Mouse (Mus musculus) spleen, adult 18-20 months (tissue): ENCODE results near the gene Ndufaf2.

Source experiments
- DNase-seq, 2 experiments: peaks; one replicate each; pipeline ENCODE4 v3.0.0; 2022; ENCODE audit warnings: mixed read lengths in 2 of 2

The Ndufaf2 gene

DNA sequence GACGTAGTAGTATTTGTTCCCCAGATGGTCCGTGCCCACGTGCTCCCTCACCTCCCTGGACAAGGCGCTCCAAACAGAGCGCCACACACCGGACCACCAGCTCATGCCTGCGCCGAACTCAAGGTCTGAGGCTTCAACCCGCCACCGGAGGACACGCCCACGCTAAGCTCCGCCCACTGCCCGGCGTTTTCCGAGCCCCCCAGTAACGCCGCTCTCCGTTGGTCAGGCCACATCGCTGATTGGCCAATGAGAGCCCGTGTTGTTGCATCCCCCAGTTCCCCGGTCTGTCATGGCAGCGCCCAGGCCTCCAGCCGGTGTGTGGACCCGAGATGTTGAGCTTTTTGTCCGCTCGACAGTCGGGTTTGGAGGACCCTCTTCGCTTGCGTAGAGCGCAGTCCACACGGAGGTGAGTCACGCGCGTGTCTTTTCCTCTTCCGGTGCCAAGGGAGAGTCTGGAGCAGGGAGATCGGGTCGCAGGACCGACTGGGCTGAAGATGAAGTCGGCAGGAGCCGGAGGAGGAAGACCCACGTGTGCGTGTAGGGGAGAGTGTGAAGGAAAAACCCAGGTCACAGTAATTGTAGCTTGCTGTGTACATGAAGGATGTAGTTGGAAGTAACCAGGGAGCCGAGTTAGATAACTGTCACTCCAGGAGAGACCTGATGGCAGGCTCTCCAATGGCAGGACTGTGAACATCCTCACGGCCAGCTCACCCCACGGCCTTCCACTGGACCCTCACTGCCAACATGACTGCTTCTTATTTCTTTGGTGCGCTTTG lies at the start of gene Ndufaf2, which contains the start of gene Ercc8:
TSS of gene Ndufaf2 (minus strand) at position 159 of the 776 bp plus-strand sequence.
TSS of gene Ercc8 (plus strand) at position 267 of the 776 bp plus-strand sequence.
- DNase-seq, result peak; percentile 90 to 97

DNA sequence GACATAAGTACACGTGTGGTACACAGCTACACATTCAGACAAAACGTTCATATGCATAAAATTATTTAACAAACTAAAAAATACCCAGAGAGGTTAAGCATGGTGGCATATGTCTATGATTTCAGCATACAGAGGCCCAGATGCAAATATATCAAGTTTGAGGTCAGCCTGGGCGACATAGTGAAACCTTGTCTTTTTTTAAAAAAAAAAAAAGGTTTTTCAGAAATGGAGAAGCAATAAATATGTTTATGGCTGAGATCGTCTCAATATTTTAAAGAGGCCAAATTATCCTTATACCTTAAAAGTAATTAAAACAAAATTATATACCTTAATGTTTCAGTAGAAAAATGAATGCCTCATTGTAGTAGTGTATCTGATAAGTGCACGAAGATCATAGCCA lies 49.7 kb upstream of the Ndufaf2 start:
- DNase-seq, result no peak

DNA sequence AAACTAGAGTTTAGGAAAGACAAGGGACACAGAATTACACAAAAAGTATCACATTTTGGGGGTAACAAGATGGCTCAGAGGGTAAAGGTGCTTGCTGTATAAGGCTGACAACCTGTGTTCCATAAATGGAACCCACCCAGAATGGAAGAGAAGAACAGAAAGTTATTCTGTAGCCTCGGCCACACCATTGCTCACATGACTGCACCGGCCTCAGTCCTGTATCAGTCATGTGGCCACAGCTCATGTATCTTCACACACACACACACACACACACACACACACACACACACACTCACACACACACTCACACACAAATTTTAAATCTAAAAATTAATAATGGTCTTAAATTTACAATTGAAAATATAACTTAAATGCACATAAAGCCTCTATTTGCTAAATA lies 49.0 kb upstream of the Ndufaf2 start:
- no peak for DNase-seq

DNA sequence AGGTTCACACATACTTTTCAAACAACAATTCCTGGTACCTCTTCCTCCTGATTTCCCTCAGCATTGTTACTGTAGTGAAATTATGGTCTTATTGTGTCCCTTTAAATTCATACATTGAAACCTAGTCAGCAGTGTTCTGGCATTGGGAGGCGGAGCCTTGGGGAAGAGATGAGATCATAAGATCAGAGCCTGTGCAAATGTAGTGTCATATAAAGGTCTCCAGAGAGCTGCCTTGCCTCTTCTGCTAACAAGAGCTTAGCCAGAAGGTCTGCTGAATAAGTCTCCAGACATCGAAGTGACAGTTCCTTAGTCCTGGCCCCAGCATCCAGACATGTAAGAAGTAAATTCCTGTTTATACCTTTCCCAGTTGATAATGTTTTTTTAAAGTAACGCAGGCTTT lies 46.4 kb upstream of the Ndufaf2 start:
- DNase-seq, result no peak

DNA sequence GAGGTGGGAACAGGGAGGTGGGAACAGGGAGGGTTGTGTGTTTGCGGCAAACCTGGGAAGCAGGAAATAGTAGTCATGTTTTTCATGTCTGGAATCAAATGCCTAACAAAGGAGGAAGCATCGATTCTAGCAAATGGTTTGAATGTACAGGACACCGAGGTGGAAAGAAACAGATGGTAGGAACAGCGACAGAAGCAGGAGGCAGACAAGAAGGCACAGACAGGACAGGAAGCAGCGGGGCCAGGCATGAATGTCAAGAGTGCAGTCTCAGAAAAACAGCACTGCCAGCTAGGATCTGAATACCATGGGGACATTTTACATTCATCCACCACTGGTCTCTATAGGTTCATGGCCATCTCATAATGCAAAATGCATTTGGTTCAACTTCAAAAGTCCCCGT lies 37.1 kb upstream of the Ndufaf2 start:
- DNase-seq, result no peak

DNA sequence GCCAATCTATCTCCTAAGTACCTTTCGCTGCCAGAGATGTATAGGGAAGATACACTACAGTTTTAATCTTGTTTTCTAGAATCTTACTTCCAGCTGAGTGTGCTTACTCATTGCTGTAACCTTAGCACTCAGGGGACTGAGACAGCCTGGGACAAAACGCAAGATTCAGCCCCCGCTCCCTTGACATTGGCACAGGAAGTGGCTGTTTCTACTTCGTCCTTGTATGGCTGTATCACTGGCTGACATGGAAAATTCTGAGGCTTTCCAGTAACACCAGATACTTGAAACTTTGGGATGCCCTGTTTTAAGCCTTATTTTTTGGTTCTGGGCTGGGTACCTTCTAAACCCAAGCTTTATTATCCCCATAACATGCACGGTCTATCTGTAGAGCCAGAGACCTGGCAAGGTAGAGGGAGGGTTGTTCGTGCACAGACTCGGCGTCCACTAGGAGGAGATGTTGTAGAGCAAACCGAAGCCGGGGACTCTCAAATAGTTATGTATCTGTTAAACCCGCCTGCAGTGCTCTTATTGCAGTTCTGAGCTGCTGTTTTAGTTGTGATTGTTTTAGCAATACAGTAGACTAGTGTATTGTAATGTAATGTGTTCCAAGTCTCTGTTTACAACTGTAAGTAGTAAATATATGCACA lies 32.8 kb upstream of the Ndufaf2 start:
- peak in 1 of 2 experiments; percentile 11 for DNase-seq

DNA sequence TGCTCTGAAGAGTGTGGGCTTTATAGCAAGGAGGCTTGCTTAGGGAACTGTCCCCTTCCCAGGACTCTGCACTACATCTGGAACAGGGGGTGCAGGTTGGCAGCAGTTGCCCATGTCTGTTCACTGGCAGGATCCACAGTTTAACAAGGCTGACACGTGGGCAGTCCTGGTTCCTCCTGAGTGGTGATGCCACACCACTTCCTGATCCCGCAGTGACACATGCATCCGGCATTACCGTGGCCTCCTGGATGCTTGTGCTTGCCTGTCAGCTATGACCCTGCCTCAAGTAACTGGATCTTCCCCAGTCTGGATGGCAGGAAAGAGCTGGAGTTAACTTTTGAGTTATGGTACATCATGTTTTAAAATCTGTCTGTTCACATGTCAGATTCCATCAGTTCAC lies 29.6 kb upstream of the Ndufaf2 start:
- no peak for DNase-seq

DNA sequence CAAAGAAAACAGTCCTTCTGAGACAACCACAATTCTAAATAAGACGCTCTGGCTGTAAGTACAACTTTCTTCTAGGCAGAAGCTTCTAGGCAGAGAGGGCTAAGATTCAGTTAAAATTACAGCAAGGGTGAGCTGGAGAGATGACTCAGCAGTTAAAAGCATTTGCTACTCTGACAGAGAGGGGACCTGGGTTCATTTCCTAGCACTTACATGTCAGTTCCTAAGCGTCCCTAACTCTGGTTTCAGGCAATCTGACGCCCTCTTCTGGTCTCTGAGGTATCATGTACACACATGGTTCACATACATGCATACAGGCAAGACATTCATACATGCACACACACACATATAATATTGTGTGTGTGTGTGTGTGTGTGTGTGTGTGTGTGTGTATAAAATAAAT lies 27.1 kb upstream of the Ndufaf2 start:
- DNase-seq, result no peak

DNA sequence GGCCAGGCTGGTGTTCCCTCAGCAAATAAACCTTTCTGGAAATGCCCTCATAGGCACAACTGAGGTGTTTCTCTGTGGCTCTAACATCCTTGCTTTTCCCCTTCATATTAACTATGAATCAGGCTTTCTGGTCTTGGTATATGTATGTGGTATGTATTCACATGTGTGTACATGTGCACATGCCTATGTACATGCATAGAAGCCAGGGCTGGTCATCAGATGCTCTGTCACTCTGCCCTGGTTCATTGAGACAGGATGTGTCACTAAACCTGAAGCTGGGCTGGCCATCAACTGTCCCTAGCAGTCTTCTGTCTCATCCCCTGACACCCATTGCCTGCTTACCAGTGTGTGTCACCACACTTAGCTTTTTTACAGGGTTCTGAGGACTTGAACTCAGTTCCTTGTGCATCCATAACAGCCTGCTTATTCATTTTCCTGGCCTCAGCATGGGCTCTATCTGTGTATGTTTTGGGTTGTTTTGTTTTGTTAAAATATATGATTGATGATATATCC lies 26.4 kb upstream of the Ndufaf2 start:
- DNase-seq, result no peak

DNA sequence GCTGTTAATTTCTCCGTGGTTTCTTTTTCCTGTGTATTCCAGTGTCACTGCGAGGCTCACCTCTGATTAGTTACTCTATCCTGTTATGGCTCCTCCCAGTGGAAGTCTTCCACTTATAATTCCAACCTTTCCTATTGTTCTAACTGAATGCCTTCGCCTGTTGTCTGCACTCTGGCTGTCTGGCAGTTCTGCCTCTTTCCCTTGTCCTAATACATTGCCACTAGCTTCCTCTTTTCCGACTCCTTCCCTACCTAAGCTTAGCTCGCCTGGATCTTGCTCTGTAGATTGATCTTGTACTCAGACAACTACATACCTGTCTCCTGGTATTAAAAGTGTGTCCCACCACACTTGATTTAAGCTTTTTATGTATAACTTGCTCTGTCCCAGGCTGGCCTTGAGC lies 22.4 kb upstream of the Ndufaf2 start:
- DNase-seq, result no peak

DNA sequence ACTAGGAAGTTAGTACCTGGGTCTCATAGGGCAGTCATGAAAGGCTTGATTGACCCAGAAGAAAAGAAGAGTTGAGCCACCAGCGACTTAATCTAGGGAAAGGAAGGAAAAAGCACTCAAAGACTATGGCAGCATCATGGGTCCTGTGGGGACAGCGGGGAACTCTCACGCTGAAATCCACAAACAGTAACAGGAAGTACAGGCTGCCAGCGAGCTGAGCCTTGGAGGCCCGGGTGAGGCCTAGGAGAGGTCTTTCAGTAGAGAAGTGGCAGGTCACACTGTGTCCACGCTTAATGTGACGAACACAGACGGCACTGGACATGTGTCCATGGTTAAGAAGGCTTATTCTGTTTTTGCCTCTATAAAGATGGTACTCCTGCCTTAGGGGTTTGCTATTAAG lies 21.2 kb upstream of the Ndufaf2 start:
- no peak for DNase-seq

DNA sequence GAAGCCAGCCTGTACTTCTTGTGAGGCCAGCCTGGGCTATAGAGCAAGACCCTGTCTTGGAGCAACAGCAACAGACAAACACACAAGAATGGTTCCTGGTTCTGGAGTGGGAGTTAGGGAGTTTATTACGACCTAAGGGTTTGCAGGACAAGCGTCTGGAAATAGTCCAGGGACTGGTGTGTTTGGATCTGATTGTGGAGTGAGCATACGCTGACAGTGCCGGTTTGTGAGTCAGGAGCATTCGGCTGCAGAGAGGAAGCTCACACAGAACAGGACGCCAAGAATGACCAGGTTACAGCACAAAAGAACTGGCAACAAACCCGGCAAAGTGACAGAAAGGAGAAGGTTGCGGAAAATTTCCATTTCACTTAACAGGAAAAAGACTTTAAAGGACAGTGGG lies 12.1 kb upstream of the Ndufaf2 start:
- no peak for DNase-seq

DNA sequence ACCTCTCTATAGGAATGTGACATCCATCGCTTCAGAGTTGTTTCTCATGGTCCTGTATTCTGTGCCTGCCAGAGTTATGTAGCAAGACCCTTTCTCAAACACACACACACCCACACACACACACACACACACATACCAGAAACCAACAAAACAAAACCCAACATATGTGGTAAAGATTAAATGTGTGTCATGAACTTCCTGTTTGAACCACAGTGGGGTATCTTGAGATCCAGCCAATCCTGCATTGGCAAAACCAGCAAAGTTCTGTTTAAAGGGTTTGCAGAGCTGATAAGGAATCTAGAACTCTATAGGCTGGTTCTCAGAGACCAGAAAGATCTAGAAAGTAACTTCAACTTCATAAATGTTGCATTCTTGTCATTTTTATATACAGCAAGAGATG lies 11.6 kb upstream of the Ndufaf2 start:
- no peak for DNase-seq

DNA sequence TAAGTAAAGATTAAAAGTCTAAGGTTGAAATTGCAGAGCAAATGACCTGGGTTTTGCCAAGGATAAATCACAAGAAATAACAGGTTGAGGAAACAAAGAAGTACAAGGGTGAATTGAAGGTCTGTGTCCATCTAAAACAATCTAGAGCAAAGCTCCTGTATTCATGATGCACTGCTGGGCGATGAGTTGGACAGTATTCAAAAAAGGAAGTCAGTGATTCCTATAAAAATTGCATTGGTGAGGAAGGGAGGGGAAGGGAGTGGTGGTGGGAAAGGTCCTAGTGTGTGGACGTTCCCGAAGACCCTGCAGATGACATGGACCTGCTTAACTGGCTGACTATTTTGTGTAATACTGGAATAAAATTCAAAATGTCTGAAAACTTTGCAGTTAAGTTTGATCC lies 6.2 kb upstream of the Ndufaf2 start:
- DNase-seq, result no peak

DNA sequence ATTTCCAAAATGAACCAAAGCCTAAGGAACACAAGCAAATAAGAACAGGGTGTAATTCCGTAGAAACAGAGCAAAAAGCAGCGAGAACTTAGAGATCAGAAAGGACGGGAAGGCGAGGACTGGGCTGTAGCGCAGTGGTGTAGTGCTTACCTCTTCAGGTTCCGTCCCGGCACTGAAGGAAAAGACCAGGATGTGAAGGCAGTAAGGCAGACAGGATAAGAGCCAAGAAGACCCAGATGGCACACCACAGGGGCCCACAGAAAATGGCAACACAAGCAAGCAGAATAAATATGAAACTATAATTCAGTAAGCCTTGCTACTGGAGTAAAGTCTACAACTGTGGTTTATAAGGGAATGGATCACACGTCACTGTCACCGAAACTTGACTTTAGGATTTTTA lies 5.5 kb upstream of the Ndufaf2 start:
- no peak for DNase-seq

DNA sequence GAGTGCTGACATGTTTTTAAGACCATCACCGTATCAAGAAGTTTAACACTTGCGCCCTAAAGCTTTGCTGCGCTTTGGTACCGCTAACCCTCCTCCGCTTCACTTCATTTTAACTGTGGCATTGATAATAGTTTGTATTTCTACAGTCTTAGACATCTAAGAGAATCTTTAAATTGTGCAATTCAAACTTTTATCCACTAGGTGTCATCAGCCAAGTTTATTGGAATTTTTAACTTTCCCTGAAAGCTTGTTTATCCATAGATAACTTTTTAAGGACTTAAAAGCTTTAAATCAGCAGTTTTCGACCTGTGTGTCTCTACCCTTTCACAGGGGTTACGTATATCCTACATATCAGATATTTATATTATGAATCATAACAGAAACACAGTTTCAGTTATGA lies 1.5 kb upstream of the Ndufaf2 start:
- no peak for DNase-seq

DNA sequence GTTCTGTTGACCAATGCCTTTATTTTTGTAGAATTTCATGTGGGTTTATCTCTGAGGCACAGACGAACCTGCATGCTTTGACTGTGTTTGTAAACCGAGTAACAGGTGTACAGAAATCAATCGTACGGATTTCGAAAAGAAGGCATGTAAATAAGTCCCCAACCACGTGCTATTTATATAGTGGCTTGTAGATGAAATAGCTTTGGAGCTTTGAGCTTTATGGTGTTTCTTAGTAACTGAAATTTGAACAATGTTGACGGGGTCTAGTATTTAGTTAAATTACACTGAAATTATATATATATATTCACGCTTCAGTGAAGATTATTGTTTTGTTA lies 785 bp upstream of the Ndufaf2 start:
- no peak for DNase-seq

DNA sequence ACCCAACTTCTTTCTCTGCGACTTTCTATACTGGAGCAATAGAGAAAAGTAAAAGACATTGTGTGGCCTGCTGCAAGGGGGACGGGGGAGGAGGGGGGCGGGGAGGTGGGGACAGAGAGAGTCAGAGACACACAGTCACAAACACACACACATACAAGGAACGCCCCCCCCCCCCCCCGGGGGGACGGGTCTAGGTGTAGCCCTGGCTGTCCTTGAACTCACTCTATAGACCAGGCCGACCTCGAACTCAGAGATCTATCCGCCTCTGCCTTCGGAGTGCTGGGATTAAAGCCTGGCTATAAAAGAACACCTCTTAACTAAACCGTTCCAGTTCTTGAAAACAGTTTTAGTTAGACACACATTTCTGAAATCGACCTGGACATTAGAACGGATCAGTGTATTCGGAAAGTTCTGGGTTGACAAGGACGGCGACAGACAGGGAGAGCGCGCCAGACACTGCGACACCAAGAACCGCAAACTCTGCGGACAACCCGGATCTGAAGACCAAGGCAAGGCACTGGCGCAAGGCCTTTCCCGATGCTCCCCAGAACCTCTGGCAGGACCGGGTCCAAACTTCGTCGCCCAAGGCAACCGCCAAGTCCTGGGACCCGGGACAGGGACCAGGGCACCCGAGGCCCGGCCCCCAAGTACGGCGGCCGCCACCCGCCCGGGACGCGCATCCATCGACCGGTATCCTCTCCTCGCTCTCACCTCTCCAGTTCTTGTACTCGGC lies 525 bp downstream of the Ndufaf2 start:
- no peak for DNase-seq

DNA sequence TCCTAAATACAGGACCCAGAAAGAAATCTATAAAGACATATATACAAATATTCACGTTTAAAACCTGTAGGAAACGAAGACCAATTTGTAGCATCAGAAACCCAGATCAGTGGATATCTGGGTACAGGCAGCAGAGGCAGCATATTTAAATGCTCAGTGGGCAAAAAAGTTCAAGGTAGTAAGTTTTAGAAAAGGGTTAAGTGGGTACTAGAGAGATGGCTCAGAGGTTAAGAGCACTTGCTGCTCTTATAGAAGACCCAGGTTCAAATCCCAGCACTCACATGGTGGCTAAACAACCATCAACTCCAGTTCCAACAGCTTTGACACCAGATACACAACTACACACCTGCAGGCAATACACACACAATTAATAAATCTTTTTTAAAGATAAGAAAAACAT lies 1.3 kb downstream of the Ndufaf2 start:
- DNase-seq, result no peak

DNA sequence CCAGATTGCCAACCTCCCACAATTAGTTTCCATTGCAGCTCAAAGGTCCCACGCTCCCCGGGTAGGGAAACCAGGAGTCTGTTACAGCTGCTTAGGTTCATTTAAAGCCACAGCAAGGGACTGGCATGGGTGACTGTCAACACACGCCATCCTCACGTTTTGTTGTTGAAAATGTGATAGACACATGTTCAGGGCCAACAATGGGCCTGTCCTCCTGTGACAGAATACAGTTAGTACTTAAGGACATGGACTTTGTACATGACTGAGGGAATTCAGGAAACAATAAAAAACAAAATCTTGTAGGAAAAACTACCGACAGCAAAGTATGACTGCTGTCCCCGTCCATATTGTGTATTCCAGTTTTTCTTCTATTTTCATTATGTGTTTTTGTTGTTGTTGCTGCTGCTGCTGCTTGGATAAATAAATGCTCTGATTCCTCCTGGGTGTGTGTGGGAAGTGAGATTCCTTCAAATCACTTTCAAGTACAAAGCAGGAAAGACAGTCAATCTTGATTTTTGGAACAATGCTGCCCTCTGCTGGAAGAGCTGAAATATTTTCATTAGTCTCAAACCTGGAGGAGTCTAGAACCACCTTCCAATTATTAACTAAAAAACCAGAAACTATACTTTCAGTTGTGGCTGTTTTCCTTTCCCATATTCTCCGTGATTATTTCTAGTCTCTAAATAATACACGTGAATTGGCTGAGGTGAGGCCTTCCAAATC lies 5.6 kb downstream of the Ndufaf2 start:
- DNase-seq, result peak in 1 of 2 experiments; percentile 20

DNA sequence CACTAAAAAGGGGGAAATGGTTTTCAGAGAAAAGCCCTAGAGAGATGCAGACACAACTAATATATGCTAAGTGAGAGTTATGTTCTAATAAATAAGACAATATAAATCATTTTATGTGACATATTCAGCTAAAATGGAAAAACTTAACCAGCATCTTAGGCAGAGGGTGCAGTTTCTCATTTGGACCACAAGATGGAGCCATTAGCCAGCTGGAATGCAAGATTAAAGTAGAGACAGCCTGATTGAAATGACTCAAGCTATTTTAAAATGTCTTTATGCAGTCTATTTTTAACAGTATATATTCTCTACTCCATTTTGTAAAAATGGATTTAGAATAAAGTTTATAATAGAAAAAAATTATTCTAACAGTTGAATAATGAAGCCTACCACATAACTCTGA lies 6.6 kb downstream of the Ndufaf2 start:
- DNase-seq, result no peak

DNA sequence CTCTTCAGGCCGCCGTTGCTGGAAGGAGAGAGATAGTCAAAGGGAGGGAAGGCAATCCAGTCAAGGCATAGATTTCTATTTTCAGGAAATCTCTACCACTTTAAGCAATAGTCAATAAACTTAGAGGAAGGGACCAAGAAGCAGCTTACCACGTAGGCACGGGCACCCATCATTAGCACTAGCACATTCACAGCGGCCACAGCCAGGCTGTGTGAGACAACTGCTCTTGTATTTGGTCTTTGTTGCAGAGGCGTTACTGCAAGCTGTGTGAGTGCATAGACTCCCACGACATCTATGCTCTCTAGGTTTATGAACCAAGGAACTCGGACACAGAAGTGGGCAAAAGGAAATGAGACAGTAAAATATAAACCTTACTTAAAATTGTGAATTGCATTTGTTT lies 14.3 kb downstream of the Ndufaf2 start:
- no peak for DNase-seq

DNA sequence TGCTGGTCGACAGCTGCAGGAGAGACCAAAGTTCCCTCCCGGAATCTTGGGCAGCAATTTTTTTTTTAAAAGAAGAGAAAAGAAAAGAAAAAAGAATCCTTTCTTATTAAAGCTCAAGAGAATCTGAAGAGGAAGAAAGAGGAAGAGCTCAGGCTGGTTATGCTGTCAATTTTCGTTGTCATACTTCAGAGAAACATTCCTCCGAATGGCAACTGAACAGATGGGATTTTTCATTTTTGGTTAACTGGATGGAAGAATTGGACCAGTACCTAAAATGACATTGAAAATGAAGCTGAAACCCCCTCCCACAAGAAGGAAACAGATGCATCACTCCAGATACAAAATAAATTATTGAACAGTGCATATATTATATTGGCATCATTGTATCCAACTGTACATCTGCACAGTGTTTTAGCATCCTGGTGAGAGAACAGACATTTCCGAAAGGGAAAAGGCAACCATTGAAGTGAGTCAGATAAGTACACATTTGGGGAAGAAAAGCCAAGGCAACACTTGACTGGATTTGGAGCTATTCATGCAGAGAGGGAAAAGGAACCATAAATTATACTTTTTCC lies 19.9 kb downstream of the Ndufaf2 start:
- DNase-seq, result no peak
